Mouse (Mus musculus) lung, embryonic 14.5 days (tissue): Measurements from ENCODE around the gene Lgals3. TPM values are rescaled to one million over a fixed set of nuclear protein-coding genes. Genes with fewer than 3 reads are reported as not detected.
A peak's percentile ranks its signal among the peaks of the same experiment; 100 is the strongest.

Source experiments
- ATAC-seq: fragments of 200-750 bp; cut with Nextera tagmentation; 2 replicates; pipeline ENCODE4 v1.8.0; 2017; ENCODE audit warnings: mild to moderate bottlenecking, moderate TSS enrichment, moderate library complexity; ENCODE audit not compliant: insufficient read depth
- DNase-seq: peaks from one replicate; pipeline ENCODE4 v3.0.0-alpha.2; 2015
- H3K27ac ChIP-seq: fragments of 300-500 bp; sonication (generic); 2 replicates; pipeline ENCODE4 v1.5.1; 2014; ENCODE audit warnings: low read depth, mild to moderate bottlenecking, moderate library complexity
- H3K27me3 ChIP-seq: fragments of 300-500 bp; sonication (generic); 2 replicates; pipeline ENCODE4 v1.6.1; 2014; ENCODE audit warnings: low read length, control low read depth; ENCODE audit not compliant: insufficient read depth
- H3K36me3 ChIP-seq: fragments of 300-500 bp; sonication (generic); 2 replicates; pipeline ENCODE4 v1.6.1; 2014; ENCODE audit warnings: control low read depth; ENCODE audit not compliant: insufficient read depth
- H3K4me1 ChIP-seq: fragments of 300-500 bp; sonication (generic); 2 replicates; pipeline ENCODE4 v1.6.1; 2014; ENCODE audit warnings: antibody characterized with exemption, control low read depth; ENCODE audit not compliant: insufficient read depth
- H3K4me2 ChIP-seq: fragments of 300-500 bp; sonication (generic); 2 replicates; pipeline ENCODE4 v1.6.1; 2014; ENCODE audit warnings: mild to moderate bottlenecking
- H3K4me3 ChIP-seq: fragments of 300-500 bp; sonication (generic); 2 replicates; pipeline ENCODE4 v1.5.1; 2014; ENCODE audit warnings: low read depth, low read length
- H3K9ac ChIP-seq: fragments of 300-500 bp; sonication (generic); 2 replicates; pipeline ENCODE4 v1.6.1; 2014
- H3K9me3 ChIP-seq: fragments of 300-500 bp; sonication (generic); 2 replicates; pipeline ENCODE4 v1.6.1; 2016; ENCODE audit warnings: low read depth, low read length, control low read depth
- CTCF ChIP-seq: IDR thresholded peaks from 2 replicates; pipeline ENCODE4 v1.5.1; 2016; ENCODE audit warnings: antibody characterized with exemption, low read depth
- WGBS: fragments of 180-500 bp; shearing (Covaris S2); extraction: QIAGEN DNeasy Blood & Tissue Kit; methylation state at CpG from one replicate; pipeline ENCODE4 v1.1.7; 2014; 5-methylcytosine and 5-hydroxymethylcytosine counted together
- polyA plus RNA-seq: library from polyadenylated mRNA; unstranded; fragments of >200 nt; fragmentation: Nextera tagmentation; extraction: Ambion mirVana; gene quantifications from 2 replicates; pipeline ENCODE4 v1.2.1, GENCODE M21; 2014

Lgals3 gene
- polyA plus RNA-seq, 1 experiment from 2014 or later: 8.1 TPM

GRCm38 (mm10) chr14:47354111-47354577, 13.4 kb upstream of the Lgals3 start:
- Histone ChIP-seq H3K36me3 (no peaks in the 10 kb centered on the region), H3K9me3 (no peaks in the 10 kb centered on the region), H3K4me2 (no peak overlapping the region), H3K4me3 (no peak overlapping the region), H3K27ac (no peak overlapping the region), H3K9ac (no peak overlapping the region), H3K27me3 (no peaks in the 10 kb centered on the region), H3K4me1 (no peaks in the 10 kb centered on the region)
- DNase-seq (no peak), ATAC-seq (no peak)
- 65% methylated on average over 8 of the region's 8 CpGs for WGBS
- TF ChIP-seq CTCF: peak; percentile 44

DNA sequence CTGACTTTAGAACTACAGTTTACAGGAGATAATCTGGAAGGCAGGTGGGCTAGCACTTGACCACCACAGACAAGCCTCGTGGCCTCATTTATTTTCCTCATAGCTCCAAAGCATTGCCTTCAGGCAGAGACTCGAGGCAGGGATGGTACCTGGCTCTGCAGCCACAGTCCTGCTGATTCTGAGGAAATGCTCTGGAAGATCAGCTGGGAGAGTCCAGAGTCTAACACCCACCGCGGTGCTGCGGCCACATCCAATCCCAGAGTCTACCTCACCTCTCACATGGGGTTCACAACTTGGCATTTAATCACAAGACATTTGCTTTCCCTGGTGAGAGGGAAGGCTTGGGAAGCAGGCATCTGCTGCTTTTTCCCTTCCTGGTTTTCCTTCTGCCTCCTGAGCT, 12.6 kb upstream of the Lgals3 start:
- no peaks in the 10 kb centered on the region for H3K27me3 ChIP-seq
- WGBS: 58% methylated on average over 5 of the region's 5 CpGs
- H3K27ac ChIP-seq: no peak overlapping the region
- no peaks in the 10 kb centered on the region for H3K4me1 ChIP-seq
- DNase-seq (no peak), ATAC-seq (no peak)
- H3K4me2 ChIP-seq: no peak overlapping the region
- no peak overlapping the region for H3K4me3 ChIP-seq
- no peak overlapping the region for H3K9ac ChIP-seq
- H3K9me3 ChIP-seq: no peaks in the 10 kb centered on the region
- H3K36me3 ChIP-seq: no peaks in the 10 kb centered on the region
- TF ChIP-seq CTCF: no peak

- no peak overlapping the region for H3K4me3 ChIP-seq
- no peak for DNase-seq
- no peak for TF ChIP-seq CTCF
- H3K4me2 ChIP-seq: no peak overlapping the region
- H3K9ac ChIP-seq: no peak overlapping the region
- no peaks in the 10 kb centered on the region for H3K27me3 ChIP-seq
- H3K27ac ChIP-seq: no peak overlapping the region
- no peak for ATAC-seq
- H3K9me3 ChIP-seq: no peaks in the 10 kb centered on the region
- WGBS: 73% methylated on average over 3 of the region's 3 CpGs
- H3K4me1 ChIP-seq: no peaks in the 10 kb centered on the region
- H3K36me3 ChIP-seq: no peaks in the 10 kb centered on the region
Observed at GRCm38 (mm10) chr14:47356622-47357021, 10.9 kb upstream of the Lgals3 start.

- H3K27me3 ChIP-seq: no peaks in the 10 kb centered on the region
- no peak overlapping the region for H3K4me3 ChIP-seq
- no peak overlapping the region for H3K4me2 ChIP-seq
- H3K36me3 ChIP-seq: no peaks in the 10 kb centered on the region
- no peak for TF ChIP-seq CTCF
- no peak overlapping the region for H3K27ac ChIP-seq
- H3K4me1 ChIP-seq: no peaks in the 10 kb centered on the region
- no peak for ATAC-seq
- no peak for DNase-seq
- no peak overlapping the region for H3K9ac ChIP-seq
- no peaks in the 10 kb centered on the region for H3K9me3 ChIP-seq
- WGBS: 45% methylated on average over 3 of the region's 3 CpGs
Observed at GRCm38 (mm10) chr14:47359610-47360009, 7.9 kb upstream of the Lgals3 start.

DNA sequence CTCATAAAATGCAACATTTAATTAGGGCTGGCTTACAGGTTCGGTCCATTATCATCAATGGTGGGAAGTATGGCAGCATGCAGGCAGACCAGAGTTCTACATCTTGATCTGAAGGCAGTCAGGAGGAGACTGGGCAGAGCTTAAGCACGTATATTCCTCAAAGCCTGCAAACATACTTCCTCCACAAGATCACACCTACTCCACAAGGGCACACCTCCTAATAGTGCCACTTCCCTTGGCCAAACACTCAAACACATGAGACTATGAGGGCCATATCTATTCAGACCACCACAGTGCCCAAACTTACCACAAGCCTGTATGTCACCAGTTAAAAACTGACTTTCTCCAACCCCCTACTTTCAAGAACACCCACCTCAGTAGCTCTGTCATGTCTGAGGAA, 6.1 kb upstream of the Lgals3 start:
- H3K9ac ChIP-seq: no peak overlapping the region
- H3K36me3 ChIP-seq: no peaks in the 10 kb centered on the region
- ATAC-seq (no peak), DNase-seq (no peak)
- H3K4me1 ChIP-seq: peaks cover 4% of the 10 kb centered on the region; the same call in 1 of the 2 replicates
- H3K4me3 ChIP-seq: no peak overlapping the region
- 77% methylated on average over 2 of the region's 2 CpGs for WGBS
- H3K4me2 ChIP-seq: no peak overlapping the region
- no peaks in the 10 kb centered on the region for H3K27me3 ChIP-seq
- no peaks in the 10 kb centered on the region for H3K9me3 ChIP-seq
- H3K27ac ChIP-seq: no peak overlapping the region
- no peak for TF ChIP-seq CTCF

GRCm38 (mm10) chr14:47361899-47362298, 5.7 kb upstream of the Lgals3 start:
- no peak overlapping the region for H3K27ac ChIP-seq
- H3K36me3 ChIP-seq: no peaks in the 10 kb centered on the region
- TF ChIP-seq CTCF: no peak
- no peak overlapping the region for H3K4me3 ChIP-seq
- ATAC-seq (no peak), DNase-seq (no peak)
- H3K9me3 ChIP-seq: no peaks in the 10 kb centered on the region
- no peak overlapping the region for H3K4me2 ChIP-seq
- no peak overlapping the region for H3K9ac ChIP-seq
- peaks cover 6% of the 10 kb centered on the region; the same call in 1 of the 2 replicates for H3K4me1 ChIP-seq
- 71% methylated on average over 9 of the region's 9 CpGs for WGBS
- no peaks in the 10 kb centered on the region for H3K27me3 ChIP-seq

DNA sequence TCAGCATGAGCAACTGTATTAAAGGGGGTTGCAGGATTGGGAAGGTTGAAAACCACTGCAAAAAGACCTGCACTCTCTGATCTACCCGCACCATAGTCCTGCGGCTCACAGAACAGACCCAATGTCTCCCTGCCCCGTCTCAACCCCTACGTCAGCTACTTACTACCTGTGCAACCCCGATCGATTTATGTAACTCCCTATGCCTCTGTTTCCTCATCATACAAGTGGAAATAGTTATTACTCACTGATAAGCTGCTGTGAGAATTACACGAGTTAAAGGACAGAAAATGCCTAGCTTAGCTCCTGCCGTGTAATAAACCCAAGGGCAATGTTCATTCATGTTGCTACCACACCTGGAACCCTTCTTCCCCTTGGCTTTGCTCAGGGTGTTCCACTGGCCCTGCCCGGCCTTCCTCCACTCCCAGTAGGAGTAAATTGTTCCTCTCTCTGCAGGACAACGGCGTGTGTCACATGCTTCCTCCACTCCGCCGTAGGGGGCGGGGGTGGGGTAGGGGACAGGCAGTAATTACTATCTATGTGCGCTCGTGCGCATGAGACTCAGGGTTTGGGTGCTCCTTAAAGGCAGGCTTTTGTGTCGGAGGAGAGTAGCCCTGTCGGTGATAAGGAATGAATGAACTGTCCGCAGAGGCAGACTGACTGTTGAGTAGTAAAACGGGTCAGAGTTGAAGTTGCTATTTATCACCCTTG, 2.7 kb upstream of the Lgals3 start:
- H3K4me2 ChIP-seq: peak overlapping the region; percentile 44
- ATAC-seq: no peak
- H3K4me3 ChIP-seq: no peak overlapping the region
- H3K9ac ChIP-seq: no peak overlapping the region
- H3K9me3 ChIP-seq: no peaks in the 10 kb centered on the region
- H3K4me1 ChIP-seq: peaks cover 8% of the 10 kb centered on the region; the same call in 1 of the 2 replicates
- H3K36me3 ChIP-seq: no peaks in the 10 kb centered on the region
- no peak for TF ChIP-seq CTCF
- no peak overlapping the region for H3K27ac ChIP-seq
- DNase-seq: peak; percentile 25
- 31% methylated on average over 21 of the region's 21 CpGs for WGBS
- H3K27me3 ChIP-seq: no peaks in the 10 kb centered on the region
